Mouse (Mus musculus) erythroblast, adult 5-6 weeks (primary cell): ENCODE data around the gene Sult2b1. TPM values are rescaled to one million over a fixed set of nuclear protein-coding genes. Genes with fewer than 3 reads are reported as not detected.

ENCODE experiments used
- ATAC-seq: replicated peaks from 2 replicates; pipeline ENCODE4 v1.8.0; 2016; ENCODE audit warnings: moderate number of reproducible peaks, mild to moderate bottlenecking, moderate TSS enrichment, inconsistent platforms; ENCODE audit not compliant: poor library complexity, low FRiP score, severe bottlenecking
- total RNA-seq, 2 experiments: library from RNA; stranded (forward) in 1 of 2; stranded (reverse) in 1 of 2; fragments of 150-400 nt in 1 of 2; fragments of 200-764, 138-1000 nt in 1 of 2; gene quantifications; 2 replicates each; pipeline versions ENCODE4 v1.2.3 to v1.2.4; 2015 to 2017; ENCODE audit warnings: low replicate concordance in 2 of 2

Sult2b1 gene
- total RNA-seq, 2 experiments from 2014 or later: not detected

GRCm38 (mm10) chr7:45782271-45782670 is 2.2 kb downstream of the Sult2b1 start:
- ATAC-seq: no peak

- ATAC-seq: no peak
Measured at GRCm38 (mm10) chr7:45779081-45779641, 5.3 kb downstream of the Sult2b1 start.

GRCm38 (mm10) chr7:45775237-45775636 is 9.2 kb downstream of the Sult2b1 start:
- no peak for ATAC-seq

GRCm38 (mm10) chr7:45771101-45771500 is 13.4 kb downstream of the Sult2b1 start:
- ATAC-seq: no peak

- no peak for ATAC-seq
Measured at GRCm38 (mm10) chr7:45770427-45771082, 13.9 kb downstream of the Sult2b1 start.

GRCm38 (mm10) chr7:45767500-45767899 is 17.0 kb downstream of the Sult2b1 start:
- no peak for ATAC-seq

GRCm38 (mm10) chr7:45766764-45767163 is 17.7 kb downstream of the Sult2b1 start:
- ATAC-seq: no peak

- ATAC-seq: no peak
Measured at GRCm38 (mm10) chr7:45765995-45766394, 18.5 kb downstream of the Sult2b1 start.

GRCm38 (mm10) chr7:45760151-45760550 is 24.3 kb downstream of the Sult2b1 start:
- no peak for ATAC-seq

- ATAC-seq: no peak
Measured at GRCm38 (mm10) chr7:45759400-45759799, 25.1 kb downstream of the Sult2b1 start.

- no peak for ATAC-seq
Measured at GRCm38 (mm10) chr7:45755703-45756102, 28.8 kb downstream of the Sult2b1 start.

GRCm38 (mm10) chr7:45750162-45750561 is 34.3 kb downstream of the Sult2b1 start:
- ATAC-seq: no peak

- no peak for ATAC-seq
Measured at GRCm38 (mm10) chr7:45749401-45749800, 35.1 kb downstream of the Sult2b1 start.

- ATAC-seq: no peak
Measured at GRCm38 (mm10) chr7:45748110-45748509, 36.4 kb downstream of the Sult2b1 start.

- no peak for ATAC-seq
Measured at GRCm38 (mm10) chr7:45747450-45747849, 37.0 kb downstream of the Sult2b1 start.

GRCm38 (mm10) chr7:45746518-45746917 is 38.0 kb downstream of the Sult2b1 start:
- ATAC-seq: no peak

- ATAC-seq: no peak
Measured at GRCm38 (mm10) chr7:45744387-45744786, 40.1 kb downstream of the Sult2b1 start.

GRCm38 (mm10) chr7:45742338-45742737 is 42.1 kb downstream of the Sult2b1 start:
- ATAC-seq: no peak

- ATAC-seq: no peak
Measured at GRCm38 (mm10) chr7:45741777-45742176, 42.7 kb downstream of the Sult2b1 start.

- ATAC-seq: no peak
Measured at GRCm38 (mm10) chr7:45741308-45741707, 43.2 kb downstream of the Sult2b1 start.

GRCm38 (mm10) chr7:45739820-45740219 is 44.6 kb downstream of the Sult2b1 start:
- ATAC-seq: no peak
